Mouse (Mus musculus) urinary bladder, postnatal 14 days (tissue): ENCODE results near the gene Smg6.

Source experiments
- DNase-seq: peaks from one replicate; pipeline ENCODE4 v3.0.0; 2021; ENCODE audit warnings: low spot score

Gene Smg6

GRCm38 (mm10) chr11:75147106-75147845, 221.7 kb downstream of the Smg6 start:
- DNase-seq = peak; percentile 67

- DNase-seq = no peak
Observed at GRCm38 (mm10) chr11:75147846-75148168, 222.2 kb downstream of the Smg6 start.

GRCm38 (mm10) chr11:75148332-75149035, 222.9 kb downstream of the Smg6 start:
- DNase-seq = no peak

- no peak for DNase-seq
Observed at GRCm38 (mm10) chr11:75150346-75150745, 224.7 kb downstream of the Smg6 start.

- DNase-seq = no peak
Observed at GRCm38 (mm10) chr11:75152603-75153557, 227.3 kb downstream of the Smg6 start.

GRCm38 (mm10) chr11:75154053-75154585, 228.5 kb downstream of the Smg6 start:
- no peak for DNase-seq

- DNase-seq = no peak
Observed at GRCm38 (mm10) chr11:75155985-75156384, 230.4 kb downstream of the Smg6 start.

GRCm38 (mm10) chr11:75156416-75156815, 230.8 kb downstream of the Smg6 start:
- DNase-seq = peak; percentile 33

- DNase-seq = peak; percentile 19
Observed at GRCm38 (mm10) chr11:75157037-75157436, 231.4 kb downstream of the Smg6 start.

GRCm38 (mm10) chr11:75157901-75158300, 232.3 kb downstream of the Smg6 start:
- DNase-seq = no peak

- peak; percentile 20 for DNase-seq
Observed at GRCm38 (mm10) chr11:75158432-75158831, 232.8 kb downstream of the Smg6 start.

GRCm38 (mm10) chr11:75159564-75159963, 233.9 kb downstream of the Smg6 start:
- DNase-seq = no peak

GRCm38 (mm10) chr11:75160954-75161353, 235.3 kb downstream of the Smg6 start:
- no peak for DNase-seq

- no peak for DNase-seq
Observed at GRCm38 (mm10) chr11:75161417-75162008, 235.9 kb downstream of the Smg6 start.

GRCm38 (mm10) chr11:75162591-75163080, 237.0 kb downstream of the Smg6 start:
- no peak for DNase-seq

GRCm38 (mm10) chr11:75163379-75163778, 237.8 kb downstream of the Smg6 start:
- DNase-seq = no peak

GRCm38 (mm10) chr11:75164051-75164450, 238.4 kb downstream of the Smg6 start:
- DNase-seq = no peak

- DNase-seq = no peak
Observed at GRCm38 (mm10) chr11:75164750-75165149, 239.1 kb downstream of the Smg6 start.

- DNase-seq = peak; percentile 89
Observed at GRCm38 (mm10) chr11:75165441-75166192, 240.0 kb downstream of the Smg6 start.

GRCm38 (mm10) chr11:75166193-75166842, 240.7 kb downstream of the Smg6 start:
- no peak for DNase-seq
